Mouse (Mus musculus): ENCODE results near the gene Ccdc126. TPM values are rescaled to one million over a fixed set of nuclear protein-coding genes. Genes with fewer than 3 reads are reported as not detected.

Ccdc126 gene
- total RNA-seq, 2 experiments from 2014 or later = 8.4 to 8.8 TPM

DNA sequence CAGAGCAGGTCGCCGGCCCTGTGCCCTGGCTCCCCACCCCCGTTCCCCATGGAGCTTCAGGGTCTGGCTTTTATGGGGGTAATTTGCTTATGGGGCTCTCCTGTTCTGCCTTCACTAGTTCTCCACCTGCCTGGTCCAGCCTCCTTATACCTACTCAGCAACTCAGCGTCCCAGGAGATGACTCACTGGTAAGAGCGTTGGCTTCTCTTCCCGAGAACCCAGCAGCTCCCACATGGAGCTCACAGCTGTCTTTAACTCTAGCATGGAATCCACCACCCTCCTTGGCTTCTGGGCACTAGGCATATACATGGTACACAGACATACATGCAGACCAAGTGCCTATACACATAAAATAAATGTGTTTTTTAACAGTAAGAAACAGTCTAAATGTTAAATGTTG lies 20.1 kb downstream of the Ccdc126 start:
- DNase-seq (ENCODE audit: low spot score in 2 of 2) = no peak

DNA sequence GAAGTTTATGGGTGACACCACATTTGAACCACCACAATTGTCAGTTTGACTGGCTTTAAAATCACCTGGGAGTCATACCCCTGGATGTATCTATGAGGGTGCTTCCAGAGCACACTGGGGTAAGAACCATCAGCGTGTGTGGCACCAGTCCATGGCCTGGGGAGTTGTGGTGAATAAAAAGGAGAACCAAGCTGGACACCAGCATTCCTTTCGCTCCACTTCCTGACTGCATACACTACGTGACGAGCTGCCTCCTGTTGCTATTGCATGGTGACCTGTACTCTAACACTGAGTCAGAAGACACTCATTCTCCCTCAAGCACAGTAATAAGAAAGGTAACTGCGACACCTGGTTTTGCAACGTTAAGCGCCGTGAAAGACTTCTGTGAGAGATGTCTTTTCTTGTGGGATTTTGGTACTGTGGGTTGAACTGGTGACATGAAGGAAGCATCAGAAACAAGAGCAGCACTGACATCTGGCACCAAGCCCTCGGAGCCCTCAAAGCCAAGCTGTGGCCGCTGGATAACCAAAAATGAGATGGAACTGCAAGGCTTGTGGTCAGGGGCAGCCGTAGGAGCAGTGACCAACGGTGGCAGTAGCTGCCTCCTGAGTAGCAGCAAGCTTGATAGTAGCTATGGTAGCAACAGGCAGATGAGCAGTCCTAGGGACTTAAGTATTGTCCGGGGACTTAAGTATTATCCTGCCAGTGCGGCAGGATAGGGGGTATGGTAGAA lies 24.8 kb downstream of the Ccdc126 start:
- DNase-seq (ENCODE audit: low spot score in 2 of 2) = no peak

- no peak for DNase-seq (ENCODE audit: low spot score in 2 of 2)
Measured at GRCm38 (mm10) chr6:49349826-49350225, 30.8 kb downstream of the Ccdc126 start.

DNA sequence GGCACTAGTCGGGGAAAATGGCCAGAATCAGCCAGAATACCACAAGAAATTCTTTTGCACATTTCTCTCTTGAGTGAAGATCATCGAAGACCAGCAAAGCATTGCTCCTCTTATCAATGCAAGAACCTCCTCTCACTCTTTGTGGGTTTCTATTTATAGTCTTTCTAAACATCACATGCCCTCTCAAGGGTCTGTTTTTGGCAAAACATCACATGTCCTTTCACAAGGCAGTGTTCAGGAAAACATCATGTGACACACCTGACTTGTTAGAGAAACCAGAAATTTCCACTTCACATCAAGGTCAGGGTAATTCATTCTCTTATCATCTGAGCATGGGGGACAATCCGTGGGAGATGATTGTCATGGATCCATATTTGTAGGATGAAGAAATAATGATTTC lies 35.5 kb downstream of the Ccdc126 start:
- no peak for DNase-seq (ENCODE audit: low spot score in 2 of 2)

DNA sequence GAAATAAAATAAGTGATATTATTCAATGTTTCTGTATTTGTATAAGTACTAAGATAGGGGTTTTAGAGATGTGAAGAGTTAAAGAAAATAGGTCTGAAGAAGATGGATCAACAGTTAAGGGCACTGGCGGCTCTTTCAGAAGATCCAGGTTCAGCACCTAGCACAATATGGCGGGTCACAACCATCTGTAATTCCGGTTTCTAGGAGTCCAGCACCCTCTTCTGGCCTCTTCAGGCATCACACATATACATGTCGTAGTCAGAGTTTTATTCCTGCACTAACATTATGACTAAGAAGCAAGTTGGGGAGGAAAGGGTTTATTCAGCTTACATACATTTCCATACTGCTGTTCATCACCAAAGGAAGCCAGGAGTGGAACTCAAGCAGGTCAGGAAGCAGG lies 36.1 kb downstream of the Ccdc126 start:
- no peak for DNase-seq (ENCODE audit: low spot score in 2 of 2)

GRCm38 (mm10) chr6:49360420-49360819 lies 41.3 kb downstream of the Ccdc126 start:
- no peak for DNase-seq (ENCODE audit: low spot score in 2 of 2)

GRCm38 (mm10) chr6:49367159-49368054 lies 48.3 kb downstream of the Ccdc126 start, which contains the start of gene Fam221a:
Fam221a (plus strand) TSS chr6:49367739.
- DNase-seq (ENCODE audit: low spot score in 2 of 2) = peak; percentile 34 to 36

DNA sequence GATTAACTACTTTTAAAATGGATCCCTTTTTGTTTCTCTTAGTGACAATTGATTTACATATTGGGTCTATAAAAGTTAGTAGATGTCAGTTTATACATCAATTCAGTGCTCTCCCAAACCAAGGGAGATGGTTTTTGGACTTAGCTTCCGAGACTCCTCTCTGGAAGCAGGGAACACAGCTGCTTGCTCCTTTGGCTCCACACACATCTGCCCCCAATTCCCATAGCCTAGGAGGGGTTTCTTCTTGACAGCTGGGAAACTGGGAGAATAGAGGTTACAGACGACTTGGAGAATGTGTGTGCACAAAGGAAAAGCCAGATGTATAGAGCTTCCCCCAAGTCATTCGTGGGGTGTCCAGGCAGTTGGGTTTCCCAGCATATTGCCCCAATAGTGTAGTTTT lies 49.1 kb downstream of the Ccdc126 start:
- no peak for DNase-seq (ENCODE audit: low spot score in 2 of 2)

DNA sequence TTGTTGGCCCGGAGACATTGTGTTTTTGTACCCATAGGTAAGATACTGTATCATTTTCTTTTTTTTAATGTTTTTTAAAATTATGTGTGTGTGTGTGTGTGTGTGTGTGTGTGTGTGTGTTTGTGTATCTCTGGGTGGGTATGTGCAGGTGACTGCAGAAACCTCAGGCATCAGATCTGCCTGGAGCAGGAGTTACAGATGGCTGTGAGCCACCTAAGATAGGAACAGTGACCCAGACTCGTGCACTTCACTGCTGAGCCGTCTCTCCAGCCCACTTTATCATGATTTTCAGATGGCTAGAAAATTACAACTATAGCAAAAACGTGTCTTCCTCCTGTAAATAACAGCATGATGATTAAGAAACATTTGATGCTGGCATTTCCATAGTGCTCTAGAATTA lies 53.6 kb downstream of the Ccdc126 start:
- DNase-seq (ENCODE audit: low spot score in 2 of 2) = no peak

GRCm38 (mm10) chr6:49373943-49374342 lies 54.9 kb downstream of the Ccdc126 start:
- no peak for DNase-seq (ENCODE audit: low spot score in 2 of 2)

DNA sequence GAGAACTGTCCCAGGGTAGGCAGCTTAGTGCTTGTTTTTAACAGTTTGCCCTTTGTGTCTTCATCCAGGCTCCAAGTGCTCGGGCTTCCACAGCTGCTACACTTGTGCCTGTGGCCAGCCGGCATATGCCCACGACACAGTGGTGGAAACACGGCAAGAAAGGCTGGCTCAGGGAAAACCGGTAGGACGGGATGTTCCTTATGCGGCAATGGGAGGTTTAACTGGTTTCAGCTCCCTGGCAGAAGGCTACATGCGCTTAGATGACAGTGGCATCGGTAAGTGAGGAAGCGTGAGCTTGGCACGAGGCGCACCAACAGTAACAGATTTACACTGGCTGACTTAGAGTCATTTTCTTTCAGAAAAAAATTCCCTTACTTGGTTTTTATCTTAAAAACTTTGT lies 59.3 kb downstream of the Ccdc126 start:
- no peak for DNase-seq (ENCODE audit: low spot score in 2 of 2)

Other genes with a start within 250 kb of the Ccdc126 start
- gene Malsu1, start 245.5 kb upstream of the Ccdc126 start, total RNA-seq (2021) = 10 to 100 TPM; 25.7 to 31.4 TPM
- under 1 TPM; 0.24 to 0.35 TPM for gene Igf2bp3, start 104.3 kb upstream of the Ccdc126 start, total RNA-seq (2021)
- 10 to 100 TPM; 76.0 to 85.7 TPM for gene Tra2a, start 55.2 kb upstream of the Ccdc126 start, total RNA-seq (2021)
- gene Fam221a, start 48.5 kb downstream of the Ccdc126 start, total RNA-seq (2021) = 1 to 10 TPM; 1.1 to 1.2 TPM
- gene Stk31, start 76.3 kb downstream of the Ccdc126 start, total RNA-seq (2021) = 1 to 10 TPM; 1.2 to 1.6 TPM